Mouse (Mus musculus): ENCODE data around the gene Zfp341. TPM values are rescaled to one million over a fixed set of nuclear protein-coding genes. Genes with fewer than 3 reads are reported as not detected.

Gene Zfp341
- polyA plus RNA-seq, 1 experiment from 2014 or later = 0.88 TPM

GRCm38 (mm10) chr2:154655878-154656414 lies 42.8 kb downstream of the Zfp341 start:
- H3K4me1 ChIP-seq (replicated peaks; ENCODE audit: control insufficient read depth, insufficient read depth, low read length) = peaks cover 18% of the 10 kb centered on the region
- WGBS = 68% methylated on average over 2 of the region's 2 CpGs
- no peaks in the 10 kb centered on the region for H3K9me3 ChIP-seq (ENCODE audit: control insufficient read depth, low read length)
- H3K27ac ChIP-seq (ENCODE audit: low read length) = peak overlapping the region; percentile 40; the same call in 1 of the 2 replicates
- peak overlapping the region; percentile 55; the same call in 1 of the 2 replicates for H3K4me2 ChIP-seq (ENCODE audit: low read depth, low read length)
- peak overlapping the region; percentile 87; the same call in 1 of the 2 replicates for H3K4me3 ChIP-seq (ENCODE audit: low read length)
- H3K27me3 ChIP-seq (ENCODE audit: control insufficient read depth, insufficient read depth, low read depth, low read length) = no peaks in the 10 kb centered on the region
- ATAC-seq (ENCODE audit: low read depth) = no peak
- peak overlapping the region; percentile 56 for H3K9ac ChIP-seq (ENCODE audit: low read length)
- H3K36me3 ChIP-seq (ENCODE audit: control insufficient read depth, insufficient read depth, low read length) = peaks cover 2% of the 10 kb centered on the region; the same call in 1 of the 2 replicates

- Histone ChIP-seq H3K4me1 (replicated peaks; ENCODE audit: control insufficient read depth, insufficient read depth, low read length) (peaks cover 18% of the 10 kb centered on the region), H3K27ac (ENCODE audit: low read length) (peak overlapping the region; percentile 91), H3K4me2 (ENCODE audit: low read depth, low read length) (peak overlapping the region; percentile 82), H3K4me3 (ENCODE audit: low read length) (peak overlapping the region; percentile 87), H3K9ac (ENCODE audit: low read length) (peak overlapping the region; percentile 98), H3K36me3 (ENCODE audit: control insufficient read depth, insufficient read depth, low read length) (peaks cover 6% of the 10 kb centered on the region; the same call in 1 of the 2 replicates), H3K9me3 (ENCODE audit: control insufficient read depth, low read length) (no peaks in the 10 kb centered on the region), H3K27me3 (ENCODE audit: control insufficient read depth, insufficient read depth, low read depth, low read length) (no peaks in the 10 kb centered on the region)
- peak; percentile 99 for ATAC-seq (ENCODE audit: low read depth)
- under 1% methylated on average over 58 of the region's 67 CpGs for WGBS
Measured at GRCm38 (mm10) chr2:154656710-154657485, 43.8 kb downstream of the Zfp341 start.

- Histone ChIP-seq H3K36me3 (ENCODE audit: control insufficient read depth, insufficient read depth, low read length) (peaks cover 6% of the 10 kb centered on the region; the same call in 1 of the 2 replicates), H3K27me3 (ENCODE audit: control insufficient read depth, insufficient read depth, low read depth, low read length) (no peaks in the 10 kb centered on the region), H3K4me1 (replicated peaks; ENCODE audit: control insufficient read depth, insufficient read depth, low read length) (peaks cover 18% of the 10 kb centered on the region), H3K4me3 (ENCODE audit: low read length) (peak overlapping the region; percentile 87), H3K4me2 (ENCODE audit: low read depth, low read length) (peak overlapping the region; percentile 82), H3K27ac (ENCODE audit: low read length) (peak overlapping the region; percentile 91), H3K9ac (ENCODE audit: low read length) (peak overlapping the region; percentile 98), H3K9me3 (ENCODE audit: control insufficient read depth, low read length) (no peaks in the 10 kb centered on the region)
- peak; percentile 18 for ATAC-seq (ENCODE audit: low read depth)
- 1% methylated on average over 12 of the region's 12 CpGs for WGBS
Measured at GRCm38 (mm10) chr2:154657486-154658237, 44.6 kb downstream of the Zfp341 start.

GRCm38 (mm10) chr2:154659070-154659469 lies 46.0 kb downstream of the Zfp341 start:
- Histone ChIP-seq H3K9ac (ENCODE audit: low read length) (peak overlapping the region; percentile 43; the same call in 1 of the 2 replicates), H3K4me3 (ENCODE audit: low read length) (no peak overlapping the region)

GRCm38 (mm10) chr2:154659531-154660074 lies 46.5 kb downstream of the Zfp341 start:
- Histone ChIP-seq H3K4me1 (replicated peaks; ENCODE audit: control insufficient read depth, insufficient read depth, low read length) (peaks cover 18% of the 10 kb centered on the region), H3K4me2 (ENCODE audit: low read depth, low read length) (no peak overlapping the region; the same call in 1 of the 2 replicates), H3K9me3 (ENCODE audit: control insufficient read depth, low read length) (no peaks in the 10 kb centered on the region), H3K36me3 (ENCODE audit: control insufficient read depth, insufficient read depth, low read length) (peaks cover 6% of the 10 kb centered on the region; the same call in 1 of the 2 replicates), H3K4me3 (ENCODE audit: low read length) (no peak overlapping the region), H3K9ac (ENCODE audit: low read length) (peak overlapping the region; percentile 43; the same call in 1 of the 2 replicates), H3K27ac (ENCODE audit: low read length) (no peak overlapping the region), H3K27me3 (ENCODE audit: control insufficient read depth, insufficient read depth, low read depth, low read length) (no peaks in the 10 kb centered on the region)
- ATAC-seq (ENCODE audit: low read depth) = no peak
- WGBS = 81% methylated on average over 5 of the region's 5 CpGs

More at GRCm38 (mm10) chr2:154659070-154659469, 46.0 kb downstream of the Zfp341 start:
- ATAC-seq (ENCODE audit: low read depth) = no peak
- peaks cover 6% of the 10 kb centered on the region; the same call in 1 of the 2 replicates for H3K36me3 ChIP-seq (ENCODE audit: control insufficient read depth, insufficient read depth, low read length)
- no peaks in the 10 kb centered on the region for H3K27me3 ChIP-seq (ENCODE audit: control insufficient read depth, insufficient read depth, low read depth, low read length)
- 72% methylated on average over 4 of the region's 4 CpGs for WGBS
- no peak overlapping the region for H3K27ac ChIP-seq (ENCODE audit: low read length)
- H3K4me1 ChIP-seq (replicated peaks; ENCODE audit: control insufficient read depth, insufficient read depth, low read length) = peaks cover 18% of the 10 kb centered on the region
- no peaks in the 10 kb centered on the region for H3K9me3 ChIP-seq (ENCODE audit: control insufficient read depth, low read length)
- H3K4me2 ChIP-seq (ENCODE audit: low read depth, low read length) = peak overlapping the region; percentile 82

- Histone ChIP-seq H3K4me1 (replicated peaks; ENCODE audit: control insufficient read depth, insufficient read depth, low read length) (no peaks in the 10 kb centered on the region), H3K4me3 (ENCODE audit: low read length) (no peak overlapping the region), H3K27me3 (ENCODE audit: control insufficient read depth, insufficient read depth, low read depth, low read length) (no peaks in the 10 kb centered on the region), H3K4me2 (ENCODE audit: low read depth, low read length) (no peak overlapping the region), H3K27ac (ENCODE audit: low read length) (no peak overlapping the region), H3K9me3 (ENCODE audit: control insufficient read depth, low read length) (no peaks in the 10 kb centered on the region), H3K9ac (ENCODE audit: low read length) (no peak overlapping the region), H3K36me3 (ENCODE audit: control insufficient read depth, insufficient read depth, low read length) (peaks cover 3% of the 10 kb centered on the region; the same call in 1 of the 2 replicates)
- ATAC-seq (ENCODE audit: low read depth) = no peak
- WGBS = 76% methylated on average over 7 of the region's 7 CpGs
Measured at GRCm38 (mm10) chr2:154668680-154669079, 55.6 kb downstream of the Zfp341 start.

- Histone ChIP-seq H3K9me3 (ENCODE audit: control insufficient read depth, low read length) (no peaks in the 10 kb centered on the region), H3K36me3 (ENCODE audit: control insufficient read depth, insufficient read depth, low read length) (peaks cover 3% of the 10 kb centered on the region; the same call in 1 of the 2 replicates), H3K27me3 (ENCODE audit: control insufficient read depth, insufficient read depth, low read depth, low read length) (no peaks in the 10 kb centered on the region), H3K27ac (ENCODE audit: low read length) (no peak overlapping the region), H3K4me1 (replicated peaks; ENCODE audit: control insufficient read depth, insufficient read depth, low read length) (peaks cover 8% of the 10 kb centered on the region; the same call in 1 of the 2 replicates), H3K4me3 (ENCODE audit: low read length) (no peak overlapping the region), H3K9ac (ENCODE audit: low read length) (no peak overlapping the region), H3K4me2 (ENCODE audit: low read depth, low read length) (no peak overlapping the region)
- ATAC-seq (ENCODE audit: low read depth) = no peak
- 63% methylated on average over 4 of the region's 4 CpGs for WGBS
Measured at GRCm38 (mm10) chr2:154670106-154670505, 57.0 kb downstream of the Zfp341 start.

GRCm38 (mm10) chr2:154670741-154671140 lies 57.6 kb downstream of the Zfp341 start:
- peaks cover 8% of the 10 kb centered on the region; the same call in 1 of the 2 replicates for H3K4me1 ChIP-seq (replicated peaks; ENCODE audit: control insufficient read depth, insufficient read depth, low read length)
- H3K27me3 ChIP-seq (ENCODE audit: control insufficient read depth, insufficient read depth, low read depth, low read length) = no peaks in the 10 kb centered on the region
- H3K4me2 ChIP-seq (ENCODE audit: low read depth, low read length) = no peak overlapping the region
- no peak overlapping the region for H3K9ac ChIP-seq (ENCODE audit: low read length)
- WGBS = 79% methylated on average over 4 of the region's 4 CpGs
- H3K9me3 ChIP-seq (ENCODE audit: control insufficient read depth, low read length) = no peaks in the 10 kb centered on the region
- no peak for ATAC-seq (ENCODE audit: low read depth)
- H3K27ac ChIP-seq (ENCODE audit: low read length) = no peak overlapping the region
- peaks cover 3% of the 10 kb centered on the region for H3K36me3 ChIP-seq (ENCODE audit: control insufficient read depth, insufficient read depth, low read length)
- H3K4me3 ChIP-seq (ENCODE audit: low read length) = no peak overlapping the region

All from lung, embryonic 16.5 days (tissue).